Mouse (Mus musculus) C2C12 (cell line): ENCODE results near the gene Psmd13.

Source experiments
- CTCF ChIP-seq: IDR thresholded peaks from one replicate; pipeline ENCODE4 v1.5.1; 2011; ENCODE audit not compliant: control insufficient read depth, insufficient read depth, insufficient read length
- USF1 ChIP-seq: IDR thresholded peaks from one replicate; pipeline ENCODE4 v1.6.1; 2011; ENCODE audit warnings: low read depth, mild to moderate bottlenecking, control low read depth, moderate library complexity

- TF ChIP-seq USF1 (no peak), CTCF (no peak)
Measured at GRCm38 (mm10) chr7:140835758-140836087, 46.0 kb upstream of the Psmd13 start.
